Mouse (Mus musculus) kidney, adult 2 months (tissue): ENCODE measurements around the gene Galc. TPM values are rescaled to one million over a fixed set of nuclear protein-coding genes. Genes with fewer than 3 reads are reported as not detected.

ENCODE experiments used
- DNase-seq: peaks from one replicate; pipeline ENCODE4 v3.0.0; 2021
- H3K27ac ChIP-seq: fragments of 200-500 bp; 2 replicates; pipeline ENCODE4 v1.5.1; 2012; ENCODE audit warnings: low read depth, low read length, control low read depth, inconsistent platforms; ENCODE audit not compliant: insufficient read depth
- H3K27me3 ChIP-seq: fragments of 200-500 bp; replicated peaks from 2 replicates; pipeline ENCODE4 v1.6.1; 2012; ENCODE audit warnings: mild to moderate bottlenecking, moderate library complexity, low read length, inconsistent platforms; ENCODE audit not compliant: control insufficient read depth, insufficient read depth
- H3K36me3 ChIP-seq: fragments of 200-500 bp; 2 replicates; pipeline ENCODE4 v1.6.1; 2012; ENCODE audit warnings: mild to moderate bottlenecking, moderate library complexity, low read length, inconsistent platforms; ENCODE audit not compliant: control insufficient read depth, insufficient read depth
- H3K4me1 ChIP-seq: fragments of 200-500 bp; 2 replicates; pipeline ENCODE4 v1.6.1; 2011; ENCODE audit warnings: low read length; ENCODE audit not compliant: control insufficient read depth, insufficient read depth
- H3K4me3 ChIP-seq: fragments of 200-500 bp; 2 replicates; pipeline ENCODE4 v1.5.1; 2011; ENCODE audit warnings: mild to moderate bottlenecking, low read depth, low read length, control low read depth; ENCODE audit not compliant: insufficient read depth
- CTCF ChIP-seq: fragments of 200-500 bp; conservative IDR thresholded peaks from 2 replicates; pipeline ENCODE4 v1.5.1; 2011; ENCODE audit warnings: low read depth, mild to moderate bottlenecking, control low read depth, low read length, moderate library complexity, mixed read lengths; ENCODE audit not compliant: insufficient read depth, insufficient read length
- POLR2A ChIP-seq: fragments of 200-500 bp; IDR thresholded peaks from one replicate; pipeline ENCODE4 v1.6.1; 2011; ENCODE audit warnings: low read depth, low read length, control low read depth
- WGBS: fragments of 180-500 bp; shearing (Covaris S2); methylation state at CpG from one replicate; pipeline ENCODE4 v1.1.7; 2018; 5-methylcytosine and 5-hydroxymethylcytosine counted together
- polyA plus RNA-seq: library from polyadenylated mRNA; depleted of rRNA; stranded (reverse); fragments of >200 nt; gene quantifications from 2 replicates; pipeline ENCODE4 v1.2.3, GENCODE M21; 2012; rRNA removed

Galc gene
- polyA plus RNA-seq, 1 experiment: 66.8 TPM

DNA sequence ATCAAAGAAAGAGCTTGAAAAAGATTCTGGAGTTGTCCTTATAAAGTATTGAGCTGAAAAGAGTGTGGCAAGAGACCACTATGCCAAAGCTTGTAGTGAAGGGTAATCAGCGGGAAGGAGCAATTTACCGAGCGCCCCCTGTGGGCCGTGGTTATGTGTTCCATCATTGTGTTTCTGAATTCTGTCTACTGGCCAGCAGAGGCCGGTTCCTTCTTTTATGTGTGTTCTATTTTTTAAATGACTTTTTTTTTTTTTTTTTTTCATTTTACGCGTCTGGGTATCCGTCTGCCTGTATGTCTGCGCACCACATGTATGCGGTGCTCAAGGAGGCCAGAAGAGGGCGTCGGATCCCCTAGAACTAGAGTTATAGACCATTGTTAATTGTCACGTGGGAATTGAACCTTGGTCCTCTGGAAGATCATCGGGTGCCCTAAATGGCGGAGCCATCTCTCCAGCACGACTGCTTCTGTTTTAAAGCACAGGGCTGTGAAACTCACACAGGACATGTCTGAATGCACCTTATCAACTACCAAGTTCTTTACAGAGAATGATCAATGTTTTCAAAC lies 78.9 kb downstream of the Galc start:
- 91% methylated on average over 16 of the region's 16 CpGs for WGBS
- TF ChIP-seq POLR2A (no peak), CTCF (no peak)
- H3K36me3 ChIP-seq: no peaks in the 10 kb centered on the region

GRCm38 (mm10) chr12:98179496-98179895 lies 79.8 kb downstream of the Galc start:
- H3K4me1 ChIP-seq: no peaks in the 10 kb centered on the region
- 63% methylated on average over 1 of the region's 1 CpGs for WGBS
- no peaks in the 10 kb centered on the region; the same call in 1 of the 2 replicates for H3K27me3 ChIP-seq
- no peaks in the 10 kb centered on the region for H3K36me3 ChIP-seq
- no peak overlapping the region for H3K27ac ChIP-seq
- no peak for TF ChIP-seq CTCF
- no peak for TF ChIP-seq POLR2A
- no peak for DNase-seq
- no peak overlapping the region for H3K4me3 ChIP-seq

More for the DNA sequence above, 78.9 kb downstream of the Galc start:
- no peaks in the 10 kb centered on the region for H3K4me1 ChIP-seq
- no peak for DNase-seq
- H3K27ac ChIP-seq: no peak overlapping the region
- H3K4me3 ChIP-seq: no peak overlapping the region
- no peaks in the 10 kb centered on the region; the same call in 1 of the 2 replicates for H3K27me3 ChIP-seq

DNA sequence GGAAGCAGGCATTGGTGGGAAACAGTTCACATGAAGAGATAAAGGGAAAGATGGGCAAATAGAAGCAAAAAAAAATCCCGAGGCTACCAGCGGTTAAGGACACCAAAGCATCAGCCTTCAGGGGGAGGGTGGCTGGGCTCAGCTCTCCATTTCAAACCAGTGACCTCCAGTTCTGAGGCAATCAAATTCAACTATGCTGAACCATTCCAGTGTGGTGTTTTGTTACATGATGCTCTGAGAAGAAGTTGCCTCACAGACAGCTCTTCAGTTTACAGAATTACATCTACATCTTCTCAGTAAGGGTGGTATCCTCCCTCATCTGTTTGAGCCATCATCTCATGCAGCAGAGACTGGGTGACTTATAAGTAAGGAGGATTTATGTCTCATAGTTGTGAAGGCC lies 82.6 kb downstream of the Galc start:
- DNase-seq: no peak
- no peaks in the 10 kb centered on the region; the same call in 1 of the 2 replicates for H3K27me3 ChIP-seq
- H3K36me3 ChIP-seq: no peaks in the 10 kb centered on the region
- WGBS: 50% methylated on average over 2 of the region's 2 CpGs
- H3K4me1 ChIP-seq: no peaks in the 10 kb centered on the region
- no peak overlapping the region for H3K4me3 ChIP-seq
- TF ChIP-seq POLR2A: no peak
- TF ChIP-seq CTCF: no peak
- H3K27ac ChIP-seq: no peak overlapping the region

DNA sequence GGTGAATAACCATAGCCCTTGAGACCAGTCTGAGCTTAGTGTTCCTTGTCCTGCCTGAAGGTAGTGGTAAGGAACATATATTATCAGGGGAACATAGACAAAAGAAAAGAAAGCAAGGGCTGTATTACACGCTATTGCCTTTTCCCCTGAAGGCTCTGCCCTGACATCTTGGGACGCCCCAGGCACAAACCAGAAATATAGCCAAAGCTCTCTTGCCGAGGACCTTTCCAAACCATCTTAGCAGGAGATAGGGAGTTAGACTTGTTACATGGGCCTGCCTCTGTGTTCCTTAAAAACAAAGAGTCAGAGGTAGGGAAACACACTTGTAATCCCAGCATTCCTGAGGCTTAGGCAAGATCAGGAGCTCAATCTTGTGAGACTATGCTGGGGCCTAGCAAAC lies 97.4 kb downstream of the Galc start:
- no peak overlapping the region for H3K27ac ChIP-seq
- 88% methylated on average over 3 of the region's 3 CpGs for WGBS
- TF ChIP-seq CTCF (no peak), POLR2A (no peak)
- no peaks in the 10 kb centered on the region for H3K36me3 ChIP-seq
- no peaks in the 10 kb centered on the region for H3K27me3 ChIP-seq
- no peak for DNase-seq
- no peaks in the 10 kb centered on the region for H3K4me1 ChIP-seq
- H3K4me3 ChIP-seq: no peak overlapping the region

GRCm38 (mm10) chr12:98160867-98161266 lies 98.4 kb downstream of the Galc start:
- Histone ChIP-seq H3K27ac (no peak overlapping the region), H3K4me3 (no peak overlapping the region), H3K36me3 (no peaks in the 10 kb centered on the region), H3K4me1 (no peaks in the 10 kb centered on the region), H3K27me3 (no peaks in the 10 kb centered on the region)
- WGBS: 80% methylated on average over 6 of the region's 6 CpGs
- TF ChIP-seq CTCF (no peak), POLR2A (no peak)
- no peak for DNase-seq

Other genes starting within 250 kb of the Galc start
- gene Gpr65, start 9.2 kb upstream of the Galc start, polyA plus RNA-seq: 0.72 and 1.3 TPM in 2 replicates